Mouse (Mus musculus): Measurements from ENCODE around the gene Adal. TPM values are rescaled to one million over a fixed set of nuclear protein-coding genes. Genes with fewer than 3 reads are reported as not detected.
"Not testable (repeated sequence)": the region's sequence is repeated elsewhere in the genome, so short reads cannot be mapped to it uniquely, and the experiment has no call there.

Gene Adal
- 10 to 100 TPM; 17.7 to 17.8 TPM for total RNA-seq (2021)

- DNase-seq (ENCODE audit: extremely low spot score in 1 of 2, low spot score in 2 of 2), result peak; percentile 91 to 93
- intact Hi-C loops (cut with DNase I), result no loop called here
These were observed at the start of gene Adal, which contains the start of gene Lcmt2 for GRCm38 (mm10) chr2:121140018-121140882. Gene Adal, plus strand, starts transcription at chr2:121140428. Gene Lcmt2, minus strand, starts transcription at chr2:121140653.

- intact Hi-C loops (cut with DNase I), result loop anchor here (2.0 kb wide), 1 partner anchor 61 kb away; no protein-coding TSS in a partner anchor
- peak; percentile 68 to 71 for DNase-seq (ENCODE audit: extremely low spot score in 1 of 2, low spot score in 2 of 2)
These were observed 38.2 kb upstream of the Adal start for GRCm38 (mm10) chr2:121102051-121102450.

- DNase-seq (ENCODE audit: extremely low spot score in 1 of 2, low spot score in 2 of 2), result no peak
- intact Hi-C loops (cut with DNase I), result no loop called here
These were observed 34.3 kb upstream of the Adal start for GRCm38 (mm10) chr2:121105940-121106339.

DNA sequence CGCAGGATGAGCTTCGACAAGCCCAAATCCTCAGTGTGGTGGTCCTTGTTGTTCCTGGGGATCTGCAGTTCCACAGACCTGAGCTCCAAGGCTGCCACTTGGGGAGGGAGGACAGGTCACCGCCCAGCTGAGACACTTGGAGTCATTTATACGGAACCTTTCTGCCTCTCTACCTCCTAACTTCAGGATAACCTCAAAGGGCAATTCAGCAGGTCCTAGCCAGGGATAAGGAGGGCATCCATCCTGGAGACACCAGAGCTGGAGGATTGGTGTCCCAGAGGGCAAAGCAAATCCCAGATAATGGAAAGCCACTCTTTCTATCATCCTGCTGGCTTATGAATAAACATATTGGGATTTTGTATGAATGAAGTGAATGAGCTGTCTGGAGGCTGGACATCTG, 30.5 kb upstream of the Adal start, which contains the start of gene Tgm7:
Tgm7 (minus strand) TSS at position 101 of the 400 bp plus-strand sequence.
- intact Hi-C loops (cut with DNase I), result no loop called here
- no peak for DNase-seq (ENCODE audit: extremely low spot score in 1 of 2, low spot score in 2 of 2)

- intact Hi-C loops (cut with DNase I), result no loop called here
- no peak for DNase-seq (ENCODE audit: extremely low spot score in 1 of 2, low spot score in 2 of 2)
These were observed 24.8 kb upstream of the Adal start for GRCm38 (mm10) chr2:121115418-121115817.

- intact Hi-C loops (cut with DNase I), result no loop called here
- no peak for DNase-seq (ENCODE audit: extremely low spot score in 1 of 2, low spot score in 2 of 2)
These were observed 21.0 kb upstream of the Adal start for GRCm38 (mm10) chr2:121119260-121119659.

- intact Hi-C loops (cut with DNase I); DNase-seq (ENCODE audit: extremely low spot score in 1 of 2, low spot score in 2 of 2): not testable (repeated sequence)
These were observed 13.9 kb upstream of the Adal start for GRCm38 (mm10) chr2:121126302-121126701.

DNA sequence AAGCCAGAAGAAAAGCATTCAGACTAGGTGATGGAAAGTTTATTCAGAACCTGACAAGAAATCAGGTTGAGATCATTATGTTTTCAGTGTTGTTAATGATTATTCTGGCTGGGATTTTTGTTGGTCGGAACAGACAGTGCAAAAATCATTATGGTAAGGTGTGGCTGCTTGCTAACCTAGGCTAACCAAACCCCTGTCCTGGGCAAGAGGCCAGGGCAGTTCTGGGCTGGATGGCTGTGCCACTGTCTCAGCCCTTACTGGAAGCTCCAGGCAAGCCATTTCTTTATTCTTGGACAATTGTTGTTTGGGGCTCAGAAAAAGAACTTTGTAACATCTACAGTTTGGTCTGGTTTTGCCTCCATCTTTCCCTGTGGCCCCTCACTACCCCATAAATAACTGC, 12.7 kb upstream of the Adal start:
- intact Hi-C loops (cut with DNase I), result no loop called here
- DNase-seq (ENCODE audit: extremely low spot score in 1 of 2, low spot score in 2 of 2), result no peak

DNA sequence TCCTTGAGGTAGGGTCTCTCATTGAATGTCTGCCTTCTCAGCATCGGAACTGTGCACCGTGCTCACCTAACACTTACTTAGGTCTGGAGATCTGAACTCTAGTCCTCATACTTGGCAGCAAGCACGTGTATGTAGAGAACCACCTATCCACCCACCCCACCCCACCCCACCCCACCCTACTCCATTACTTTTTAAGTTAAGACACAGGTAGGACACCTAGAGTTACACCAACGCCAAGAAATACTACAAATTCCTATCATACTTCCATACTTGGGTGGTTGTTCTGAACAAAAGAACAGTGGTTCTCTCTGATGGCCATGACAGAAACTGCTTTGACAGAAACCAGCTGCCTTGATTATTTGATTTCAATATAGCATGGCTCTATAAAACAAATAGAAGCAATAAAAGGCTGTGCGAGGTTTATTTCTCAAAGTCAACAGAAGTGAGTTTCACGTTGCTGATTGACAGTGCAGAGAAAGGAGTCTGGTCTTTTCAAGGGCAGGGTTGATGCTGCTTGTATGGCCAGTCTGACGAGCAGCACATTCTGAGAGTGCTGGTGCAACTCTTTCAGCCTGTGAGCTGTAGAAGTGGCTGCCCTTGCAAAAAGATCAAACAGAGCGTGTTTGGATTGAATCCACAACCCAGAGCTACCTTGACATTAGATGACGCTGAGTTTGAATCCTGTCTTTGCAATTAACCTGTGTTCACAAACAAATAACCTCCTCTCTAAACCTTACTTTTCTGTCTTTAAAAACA, 11.2 kb upstream of the Adal start:
- intact Hi-C loops (cut with DNase I), result no loop called here
- DNase-seq (ENCODE audit: extremely low spot score in 1 of 2, low spot score in 2 of 2), result no peak

DNA sequence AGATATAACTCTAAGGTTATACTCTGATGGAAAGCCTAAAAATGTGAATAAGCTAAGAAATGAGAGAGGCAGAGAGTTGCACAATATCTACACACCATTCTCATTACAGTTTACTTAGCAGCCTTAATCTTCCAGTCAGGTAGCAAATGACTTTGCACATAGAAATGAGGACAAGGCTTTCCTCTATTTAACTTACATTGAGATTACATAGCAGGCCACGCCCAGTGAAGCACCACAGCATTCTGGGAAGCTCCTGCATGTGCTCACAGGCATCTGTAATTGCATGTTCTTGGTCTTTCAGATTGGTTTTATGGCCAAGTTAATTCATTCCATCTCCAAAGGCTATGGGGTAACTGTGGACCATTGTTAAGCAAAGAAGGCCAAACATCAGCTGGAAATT, 7.4 kb upstream of the Adal start:
- DNase-seq (ENCODE audit: extremely low spot score in 1 of 2, low spot score in 2 of 2), result no peak
- intact Hi-C loops (cut with DNase I), result no loop called here

- no peak for DNase-seq (ENCODE audit: extremely low spot score in 1 of 2, low spot score in 2 of 2)
- intact Hi-C loops (cut with DNase I), result no loop called here
These were observed 2.9 kb upstream of the Adal start for GRCm38 (mm10) chr2:121137371-121137770.

DNA sequence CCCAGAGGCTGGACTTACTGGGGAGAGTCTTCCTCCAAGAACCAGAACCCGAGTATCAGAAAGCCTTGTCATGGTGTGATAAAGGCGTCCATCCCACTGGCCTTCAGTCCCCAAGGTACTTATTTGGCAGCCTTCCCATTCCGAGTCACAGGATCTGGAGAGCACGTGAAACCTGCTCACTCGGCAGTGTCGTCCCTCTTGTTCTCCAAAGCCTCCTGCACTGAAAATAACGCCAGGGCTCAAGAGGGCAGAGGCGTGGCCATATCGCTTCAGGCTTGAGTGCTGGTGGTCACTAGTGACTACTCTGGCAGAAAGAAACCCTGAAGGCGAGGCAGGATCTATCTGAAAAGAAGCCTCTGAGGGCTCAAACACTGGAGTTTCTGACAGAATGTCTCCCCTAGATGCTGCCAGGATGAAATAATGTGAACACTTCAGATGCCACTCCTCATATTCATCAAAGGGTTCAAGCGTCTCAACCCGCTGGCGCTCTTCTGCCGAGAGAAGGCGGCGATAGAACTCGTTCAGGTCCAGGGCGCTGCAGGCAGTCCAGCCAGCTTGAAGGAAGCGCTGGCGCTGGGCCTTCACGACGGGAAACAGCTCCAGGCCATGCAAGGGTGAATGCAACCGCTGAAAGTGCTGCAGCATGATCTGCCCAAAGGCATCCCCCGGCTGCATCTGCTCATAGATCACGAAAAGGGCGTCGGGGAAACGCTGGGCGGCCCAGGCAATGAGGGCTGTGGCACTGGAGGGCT, 786 bp upstream of the Adal start:
- intact Hi-C loops (cut with DNase I), result no loop called here
- DNase-seq (ENCODE audit: extremely low spot score in 1 of 2, low spot score in 2 of 2), result peak; percentile 8 to 28

- intact Hi-C loops (cut with DNase I), result no loop called here
- no peak for DNase-seq (ENCODE audit: extremely low spot score in 1 of 2, low spot score in 2 of 2)
These were observed 1.2 kb downstream of the Adal start for GRCm38 (mm10) chr2:121141216-121142035.

DNA sequence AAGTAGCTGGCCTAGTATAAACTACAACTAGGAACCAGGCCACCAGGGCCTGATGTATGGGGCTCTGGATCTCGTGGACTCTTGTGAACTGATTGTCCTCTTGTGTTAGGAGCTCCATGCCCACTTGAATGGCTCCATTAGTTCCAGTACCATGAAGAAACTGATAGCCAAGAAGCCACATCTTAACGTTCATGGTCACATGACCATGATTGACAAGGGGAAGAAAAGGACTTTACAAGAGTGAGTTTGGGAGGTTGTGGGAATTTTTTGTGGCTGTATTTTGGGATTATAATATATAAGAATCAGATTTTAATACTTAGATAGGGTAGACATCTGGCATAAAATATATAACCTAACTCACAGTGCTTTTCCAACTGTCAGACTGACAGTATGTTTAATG, 2.2 kb downstream of the Adal start:
- no peak for DNase-seq (ENCODE audit: extremely low spot score in 1 of 2, low spot score in 2 of 2)
- intact Hi-C loops (cut with DNase I), result no loop called here

DNA sequence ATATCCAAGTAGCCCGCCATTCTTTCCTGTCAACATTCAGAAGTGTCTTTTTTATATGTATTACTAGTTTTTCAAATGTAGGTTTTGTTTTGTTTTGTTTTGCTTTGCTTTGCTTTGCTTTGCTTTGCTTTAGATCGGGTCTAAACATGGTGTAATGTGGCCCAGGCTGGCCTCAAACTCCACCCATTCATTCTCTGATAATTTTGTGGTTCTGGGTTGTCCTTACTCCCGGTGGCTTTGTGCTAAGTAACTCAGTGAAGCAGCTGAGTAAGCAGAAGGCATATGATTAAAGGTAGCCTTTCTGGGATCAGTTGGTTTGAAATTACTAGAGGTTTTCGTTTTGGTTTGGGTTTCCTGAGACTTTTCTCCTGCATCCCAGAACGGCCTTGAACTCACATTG, 9.5 kb downstream of the Adal start:
- no peak for DNase-seq (ENCODE audit: extremely low spot score in 1 of 2, low spot score in 2 of 2)
- intact Hi-C loops (cut with DNase I), result no loop called here

GRCm38 (mm10) chr2:121153100-121153499, 12.9 kb downstream of the Adal start:
- intact Hi-C loops (cut with DNase I), result no loop called here
- no peak for DNase-seq (ENCODE audit: extremely low spot score in 1 of 2, low spot score in 2 of 2)

DNA sequence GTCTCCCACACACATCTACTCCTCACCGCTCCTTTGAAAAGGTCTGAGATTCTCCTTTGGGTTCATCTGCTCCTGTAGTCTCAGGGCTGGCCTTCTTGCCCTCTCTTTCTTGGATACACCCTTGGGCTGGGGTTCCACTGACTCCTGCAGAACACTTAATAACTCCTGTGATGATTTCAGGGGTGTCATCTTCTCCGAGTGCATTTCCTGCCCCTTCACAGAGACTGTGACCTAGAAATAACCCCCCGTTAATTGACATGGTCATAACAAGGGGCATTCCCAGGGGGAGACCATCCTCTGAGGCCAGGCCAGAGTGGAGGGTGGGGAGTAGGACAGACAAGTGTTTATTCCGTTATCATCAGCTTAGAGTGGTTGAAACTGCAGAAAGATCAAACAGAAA, 28.9 kb downstream of the Adal start:
- intact Hi-C loops (cut with DNase I), result no loop called here
- DNase-seq (ENCODE audit: extremely low spot score in 1 of 2, low spot score in 2 of 2), result no peak

DNA sequence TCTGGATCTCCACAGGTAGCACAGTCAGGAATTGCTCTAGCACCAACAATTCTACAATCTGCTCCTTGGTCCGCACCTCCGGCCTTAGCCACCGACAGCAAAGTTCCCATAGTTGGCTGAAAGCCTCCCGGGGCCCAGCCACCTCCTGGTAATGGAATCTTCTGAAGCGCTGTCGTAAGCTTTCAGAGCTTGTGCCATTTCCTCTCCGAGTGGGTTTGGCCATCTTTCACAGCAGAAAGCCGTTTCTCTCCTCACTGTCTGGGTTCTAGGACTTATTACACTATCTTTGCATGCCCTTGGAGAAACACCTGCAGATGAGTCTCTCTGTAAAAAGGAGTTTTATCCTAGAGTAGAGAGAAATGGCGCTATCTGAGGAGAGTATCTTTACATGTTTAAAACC, 29.7 kb downstream of the Adal start:
- peak; percentile 13 to 30 for DNase-seq (ENCODE audit: extremely low spot score in 1 of 2, low spot score in 2 of 2)
- intact Hi-C loops (cut with DNase I), result no loop called here
